In the genomic region with DNA sequence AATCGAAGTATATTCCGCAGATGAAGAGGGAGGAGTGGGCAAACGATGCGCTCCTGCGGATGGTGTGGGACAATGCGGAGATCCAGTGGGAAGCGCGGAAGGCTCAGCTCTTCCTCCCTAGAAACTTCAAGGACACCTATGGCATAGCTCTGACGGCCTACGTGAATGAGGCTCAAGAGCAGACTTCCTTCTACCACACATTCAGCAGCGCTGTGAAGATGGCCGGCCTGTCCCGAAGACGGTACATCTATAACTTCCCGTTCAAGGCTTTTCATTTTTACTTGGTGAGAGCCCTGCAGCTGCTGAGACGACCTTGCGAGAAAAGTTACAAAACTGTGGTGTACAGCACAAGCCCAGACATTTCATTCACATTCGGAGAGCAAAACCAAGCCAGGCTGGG, we compare ENCODE assay signal across 10 mouse cellular contexts. TPM values are rescaled to one million over a fixed set of nuclear protein-coding genes. Genes with fewer than 3 reads are reported as not detected.
DNase-seq lines count a peak whose midpoint lies in the region; ATAC-seq lines count a peak whose summit lies in the region.
"Had no signal": no experiment of that assay in that cellular context is flagged by ENCODE, and none has a peak within 500 bp of the region (broad histone marks: within the 10 kb centered on the region; RNA-seq: fewer than 3 reads in every experiment).

No protein-coding gene starts in this region.

- H3K27ac ChIP-seq in heart, embryonic 11.5 days (ENCODE audit: low read depth, low read length) = no peak overlapping the region
- no peak overlapping the region for H3K27ac ChIP-seq in hindbrain, embryonic 12.5 days
- no peak overlapping the region for H3K27ac ChIP-seq in midbrain, embryonic 10.5 days (replicated peaks)

- no peak for DNase-seq in heart, adult 11 months
- peak; percentile 27 for DNase-seq in ES-CJ7 (ENCODE audit: low read depth, low spot score)
- DNase-seq in midbrain, embryonic 10.5 days (ENCODE audit: low spot score) = no peak
- no peak for DNase-seq in spleen, adult 12 weeks (ENCODE audit: low spot score)
- no peak for DNase-seq in gastrocnemius, adult 8-10 months (ENCODE audit: low spot score in 2 of 2)
- no peak for DNase-seq in layer of hippocampus, postnatal 10 days (ENCODE audit: low spot score in 2 of 2)
- DNase-seq: embryo, embryonic 11 days had no signal

- peak overlapping the region; percentile 24 for H3K4me3 ChIP-seq in heart, embryonic 11.5 days (ENCODE audit: low read depth, low read length)
- peak overlapping the region; percentile 7; the same call in 1 of the 2 replicates for H3K4me3 ChIP-seq in hindbrain, embryonic 12.5 days
- peak overlapping the region; percentile 37 for H3K4me3 ChIP-seq in midbrain, embryonic 10.5 days
- H3K4me3 ChIP-seq: myocyte had no signal

- no peak for ATAC-seq in heart, embryonic 11.5 days (replicated peaks; ENCODE audit: insufficient number of reproducible peaks, low FRiP score, low TSS enrichment)
- no peak for ATAC-seq in hindbrain, embryonic 12.5 days (ENCODE audit: low FRiP score)

- 37% methylated on average over 18 of the region's 18 CpGs for WGBS in heart, embryonic 11.5 days (ENCODE audit: insufficient replicate concordance)
- 45% methylated on average over 18 of the region's 18 CpGs for whole genome bisulfite sequencing in hindbrain, embryonic 12.5 days
- WGBS in midbrain, embryonic 10.5 days = 44% methylated on average over 18 of the region's 18 CpGs

- peaks cover 11% of the 10 kb centered on the region; the same call in 1 of the 2 replicates for H3K27me3 ChIP-seq in heart, embryonic 11.5 days (ENCODE audit: control insufficient read depth, insufficient read depth, low read length)
- H3K27me3 ChIP-seq in hindbrain, embryonic 12.5 days = peaks cover 37% of the 10 kb centered on the region
- H3K27me3 ChIP-seq in midbrain, embryonic 10.5 days (ENCODE audit: low read depth, poor library complexity, severe bottlenecking) = peaks cover 50% of the 10 kb centered on the region

- no peaks in the 10 kb centered on the region for H3K36me3 ChIP-seq in heart, embryonic 11.5 days (ENCODE audit: control insufficient read depth, insufficient read depth, low read length)
- no peaks in the 10 kb centered on the region for H3K36me3 ChIP-seq in hindbrain, embryonic 12.5 days
- H3K36me3 ChIP-seq in midbrain, embryonic 10.5 days = no peaks in the 10 kb centered on the region

- no peak overlapping the region for H3K9ac ChIP-seq in heart, embryonic 11.5 days (ENCODE audit: low read depth, low read length)
- H3K9ac ChIP-seq in hindbrain, embryonic 12.5 days = no peak overlapping the region

- H3K4me2 ChIP-seq in heart, embryonic 11.5 days = peak overlapping the region; percentile 51
- H3K4me2 ChIP-seq in hindbrain, embryonic 12.5 days (replicated peaks) = peak overlapping the region; percentile 39

- peaks cover 19% of the 10 kb centered on the region for H3K4me1 ChIP-seq in heart, embryonic 11.5 days (ENCODE audit: control insufficient read depth, insufficient read depth, low read length)
- no peaks in the 10 kb centered on the region for H3K4me1 ChIP-seq in hindbrain, embryonic 12.5 days
- H3K4me1 ChIP-seq in midbrain, embryonic 10.5 days = peaks cover 17% of the 10 kb centered on the region; the same call in 1 of the 2 replicates

- H3K9me3 ChIP-seq in heart, embryonic 11.5 days (replicated peaks; ENCODE audit: control insufficient read depth, low read length) = no peaks in the 10 kb centered on the region
- no peaks in the 10 kb centered on the region for H3K9me3 ChIP-seq in hindbrain, embryonic 12.5 days (replicated peaks)
- H3K9me3 ChIP-seq in midbrain, embryonic 10.5 days (replicated peaks) = no peaks in the 10 kb centered on the region

RNA-seq across cellular contexts. Expression of a gene that starts 42.5 kb away (rescaled TPM):
- polyA plus RNA-seq in heart, embryonic 11.5 days (2014; fragmentation: Nextera tagmentation; extraction: Ambion mirVana) = 45.7 and 50.7 TPM in 2 replicates
- polyA plus RNA-seq in hindbrain, embryonic 12.5 days (2016; fragmentation: Nextera tagmentation; extraction: Ambion mirVana) = 46.2 and 59.8 TPM in 2 replicates
- polyA plus RNA-seq in midbrain, embryonic 10.5 days (2016; fragmentation: Nextera tagmentation; extraction: Ambion mirVana) = 63.4 and 70.0 TPM in 2 replicates
- total RNA-seq in gastrocnemius, adult 8-10 months (2022) = 10 to 100 TPM in 3 of 4 experiments, 1 to 10 TPM in 1; 9.5 to 13.5 (median 10.8) TPM
- total RNA-seq in layer of hippocampus, postnatal 10 days (2021) = 10 to 100 TPM; 33.9 to 41.7 TPM

RNA-seq across cellular contexts. Expression of a gene that starts 43.9 kb away (rescaled TPM):
- 0.72 TPM in 1 of 2 replicates, not detected in the other for polyA plus RNA-seq in heart, embryonic 11.5 days (2014; fragmentation: Nextera tagmentation; extraction: Ambion mirVana)
- 0.26 and 0.50 TPM in 2 replicates for polyA plus RNA-seq in hindbrain, embryonic 12.5 days (2016; fragmentation: Nextera tagmentation; extraction: Ambion mirVana)
- 0.17 and 0.36 TPM in 2 replicates for polyA plus RNA-seq in midbrain, embryonic 10.5 days (2016; fragmentation: Nextera tagmentation; extraction: Ambion mirVana)
- total RNA-seq in gastrocnemius, adult 8-10 months (2022) = under 1 TPM in 1 of 4 experiments, not detected in 3; 0.46 TPM
- total RNA-seq in layer of hippocampus, postnatal 10 days (2021) = not detected
